Mouse (Mus musculus): ENCODE measurements at regions not wholly inside any gene's neighbourhood (a gene's known extent, or its start where the extent isn't known, plus 50 kb on each side); places are given as distances from the start of the nearest gene placed in this dataset.

GRCm38 (mm10) chr16:92966069-92966866 lies 140.3 kb upstream of the Runx1 start:
- 74% methylated on average over 10 of the region's 10 CpGs for WGBS (ENCODE audit: insufficient replicate concordance)
- no peak overlapping the region for H3K9ac ChIP-seq
- no peaks in the 10 kb centered on the region for H3K27me3 ChIP-seq (replicated peaks)
- no peaks in the 10 kb centered on the region for H3K9me3 ChIP-seq (replicated peaks)
- H3K36me3 ChIP-seq, result no peaks in the 10 kb centered on the region
- no peak overlapping the region for H3K4me2 ChIP-seq
- no peaks in the 10 kb centered on the region for H3K4me1 ChIP-seq
- no peak for ATAC-seq
- H3K4me3 ChIP-seq, result no peak overlapping the region
- H3K27ac ChIP-seq, result no peak overlapping the region

- H3K4me1 ChIP-seq, result no peaks in the 10 kb centered on the region
- H3K4me2 ChIP-seq, result no peak overlapping the region
- no peak overlapping the region for H3K4me3 ChIP-seq
- no peak overlapping the region for H3K9ac ChIP-seq
- H3K36me3 ChIP-seq, result no peaks in the 10 kb centered on the region
- H3K9me3 ChIP-seq (replicated peaks), result no peaks in the 10 kb centered on the region
- H3K27me3 ChIP-seq (replicated peaks), result no peaks in the 10 kb centered on the region
- WGBS (ENCODE audit: insufficient replicate concordance), result 68% methylated on average over 3 of the region's 3 CpGs
- ATAC-seq, result no peak
- H3K27ac ChIP-seq, result no peak overlapping the region
Observed at GRCm38 (mm10) chr16:92965651-92966050, 139.7 kb upstream of the Runx1 start.

GRCm38 (mm10) chr16:92963582-92963981 lies 137.6 kb upstream of the Runx1 start:
- Histone ChIP-seq H3K4me1 (no peaks in the 10 kb centered on the region), H3K4me2 (no peak overlapping the region), H3K4me3 (no peak overlapping the region), H3K27me3 (replicated peaks) (0 out of 2 replicates have a peak, but pooled peaks cover 3% of the 10 kb centered on the region), H3K27ac (no peak overlapping the region), H3K9me3 (replicated peaks) (no peaks in the 10 kb centered on the region), H3K36me3 (no peaks in the 10 kb centered on the region), H3K9ac (no peak overlapping the region)
- ATAC-seq, result no peak
- 80% methylated on average over 4 of the region's 4 CpGs for WGBS (ENCODE audit: insufficient replicate concordance)

GRCm38 (mm10) chr16:92961361-92961760 lies 135.4 kb upstream of the Runx1 start:
- Histone ChIP-seq H3K27ac (no peak overlapping the region), H3K9ac (no peak overlapping the region), H3K36me3 (no peaks in the 10 kb centered on the region), H3K4me2 (no peak overlapping the region), H3K9me3 (replicated peaks) (no peaks in the 10 kb centered on the region), H3K27me3 (replicated peaks) (0 out of 2 replicates have a peak, but pooled peaks cover 3% of the 10 kb centered on the region), H3K4me3 (no peak overlapping the region), H3K4me1 (no peaks in the 10 kb centered on the region)
- ATAC-seq, result no peak
- WGBS (ENCODE audit: insufficient replicate concordance), result 56% methylated on average over 3 of the region's 3 CpGs

- Histone ChIP-seq H3K9me3 (replicated peaks) (no peaks in the 10 kb centered on the region), H3K4me2 (no peak overlapping the region), H3K9ac (no peak overlapping the region), H3K4me1 (no peaks in the 10 kb centered on the region), H3K36me3 (no peaks in the 10 kb centered on the region), H3K27ac (no peak overlapping the region), H3K27me3 (replicated peaks) (0 out of 2 replicates have a peak, but pooled peaks cover 3% of the 10 kb centered on the region), H3K4me3 (no peak overlapping the region)
- no peak for ATAC-seq
- 68% methylated on average over 7 of the region's 7 CpGs for WGBS (ENCODE audit: insufficient replicate concordance)
Observed at GRCm38 (mm10) chr16:92960740-92961139, 134.8 kb upstream of the Runx1 start.

- Histone ChIP-seq H3K36me3 (no peaks in the 10 kb centered on the region), H3K27ac (no peak overlapping the region), H3K27me3 (replicated peaks) (peaks cover 3% of the 10 kb centered on the region; the same call in 1 of the 2 replicates), H3K9me3 (replicated peaks) (no peaks in the 10 kb centered on the region), H3K4me2 (no peak overlapping the region), H3K4me1 (no peaks in the 10 kb centered on the region), H3K9ac (no peak overlapping the region), H3K4me3 (no peak overlapping the region)
- ATAC-seq, result no peak
- WGBS (ENCODE audit: insufficient replicate concordance), result 68% methylated on average over 8 of the region's 8 CpGs
Observed at GRCm38 (mm10) chr16:92958967-92959366, 133.0 kb upstream of the Runx1 start.

- peaks cover 3% of the 10 kb centered on the region; the same call in 1 of the 2 replicates for H3K27me3 ChIP-seq (replicated peaks)
- ATAC-seq, result no peak
- H3K4me3 ChIP-seq, result no peak overlapping the region
- no peaks in the 10 kb centered on the region for H3K9me3 ChIP-seq (replicated peaks)
- H3K4me2 ChIP-seq, result no peak overlapping the region
- H3K36me3 ChIP-seq, result no peaks in the 10 kb centered on the region
- 72% methylated on average over 6 of the region's 6 CpGs for WGBS (ENCODE audit: insufficient replicate concordance)
- H3K4me1 ChIP-seq, result no peaks in the 10 kb centered on the region
- H3K9ac ChIP-seq, result no peak overlapping the region
- no peak overlapping the region for H3K27ac ChIP-seq
Observed at GRCm38 (mm10) chr16:92958146-92958545, 132.2 kb upstream of the Runx1 start.

- no peaks in the 10 kb centered on the region for H3K9me3 ChIP-seq (replicated peaks)
- H3K9ac ChIP-seq, result no peak overlapping the region
- H3K27me3 ChIP-seq (replicated peaks), result peaks cover 3% of the 10 kb centered on the region; the same call in 1 of the 2 replicates
- no peak overlapping the region for H3K4me3 ChIP-seq
- 38% methylated on average over 5 of the region's 5 CpGs for WGBS (ENCODE audit: insufficient replicate concordance)
- H3K27ac ChIP-seq, result no peak overlapping the region
- no peak overlapping the region for H3K4me2 ChIP-seq
- ATAC-seq, result no peak
- H3K36me3 ChIP-seq, result no peaks in the 10 kb centered on the region
- H3K4me1 ChIP-seq, result no peaks in the 10 kb centered on the region
Observed at GRCm38 (mm10) chr16:92955508-92955907, 129.6 kb upstream of the Runx1 start.

- 84% methylated on average over 4 of the region's 4 CpGs for WGBS (ENCODE audit: insufficient replicate concordance)
- no peak overlapping the region for H3K9ac ChIP-seq
- peaks cover 3% of the 10 kb centered on the region; the same call in 1 of the 2 replicates for H3K27me3 ChIP-seq (replicated peaks)
- H3K27ac ChIP-seq, result no peak overlapping the region
- no peaks in the 10 kb centered on the region for H3K9me3 ChIP-seq (replicated peaks)
- no peak for ATAC-seq
- no peak overlapping the region for H3K4me2 ChIP-seq
- H3K4me3 ChIP-seq, result no peak overlapping the region
- H3K4me1 ChIP-seq, result no peaks in the 10 kb centered on the region
- no peaks in the 10 kb centered on the region for H3K36me3 ChIP-seq
Observed at GRCm38 (mm10) chr16:92955087-92955486, 129.1 kb upstream of the Runx1 start.

- Histone ChIP-seq H3K4me2 (no peak overlapping the region), H3K36me3 (no peaks in the 10 kb centered on the region), H3K27me3 (replicated peaks) (no peaks in the 10 kb centered on the region; the same call in 1 of the 2 replicates), H3K9me3 (replicated peaks) (no peaks in the 10 kb centered on the region), H3K4me1 (no peaks in the 10 kb centered on the region), H3K27ac (no peak overlapping the region), H3K4me3 (no peak overlapping the region), H3K9ac (no peak overlapping the region)
- no peak for ATAC-seq
- WGBS (ENCODE audit: insufficient replicate concordance), result 59% methylated on average over 11 of the region's 11 CpGs
Observed at GRCm38 (mm10) chr16:92953936-92954654, 128.1 kb upstream of the Runx1 start.

- 53% methylated on average over 7 of the region's 7 CpGs for WGBS (ENCODE audit: insufficient replicate concordance)
- no peak for ATAC-seq
- no peaks in the 10 kb centered on the region; the same call in 1 of the 2 replicates for H3K27me3 ChIP-seq (replicated peaks)
- no peak overlapping the region for H3K4me3 ChIP-seq
- H3K4me2 ChIP-seq, result no peak overlapping the region
- no peaks in the 10 kb centered on the region for H3K4me1 ChIP-seq
- H3K27ac ChIP-seq, result no peak overlapping the region
- no peaks in the 10 kb centered on the region for H3K36me3 ChIP-seq
- no peaks in the 10 kb centered on the region for H3K9me3 ChIP-seq (replicated peaks)
- no peak overlapping the region for H3K9ac ChIP-seq
Observed at GRCm38 (mm10) chr16:92952336-92953097, 126.6 kb upstream of the Runx1 start.

GRCm38 (mm10) chr16:92951516-92951915 lies 125.6 kb upstream of the Runx1 start:
- Histone ChIP-seq H3K9ac (no peak overlapping the region), H3K27me3 (replicated peaks) (no peaks in the 10 kb centered on the region; the same call in 1 of the 2 replicates), H3K27ac (no peak overlapping the region), H3K4me3 (no peak overlapping the region), H3K9me3 (replicated peaks) (no peaks in the 10 kb centered on the region), H3K4me2 (no peak overlapping the region), H3K4me1 (0 out of 2 replicates have a peak, but pooled peaks cover 2% of the 10 kb centered on the region), H3K36me3 (no peaks in the 10 kb centered on the region)
- no peak for ATAC-seq
- WGBS (ENCODE audit: insufficient replicate concordance), result 82% methylated on average over 6 of the region's 6 CpGs
